Mouse (Mus musculus): ENCODE measurements around the gene Slc25a12.

DNA sequence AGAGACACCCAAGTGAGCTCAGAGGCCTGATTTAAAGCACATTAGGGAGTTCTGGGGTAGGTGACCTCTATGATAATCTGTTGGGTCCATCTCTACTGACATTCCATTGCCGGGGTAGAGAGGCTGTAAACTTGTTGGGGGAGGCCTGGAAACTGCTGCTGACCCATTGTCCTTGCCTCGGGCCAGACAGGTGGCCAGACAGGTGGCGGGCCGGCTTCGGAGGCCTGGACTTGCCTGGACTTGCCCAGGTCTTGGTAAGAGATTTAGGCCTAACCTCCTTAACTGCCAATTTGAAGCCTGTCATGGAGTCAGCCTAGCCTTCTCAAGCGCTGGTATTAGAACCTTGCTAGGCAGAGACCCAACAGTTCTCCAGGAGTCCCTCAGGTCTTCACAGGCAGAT is 20.2 kb upstream of the Slc25a12 start:
- no peak for TF ChIP-seq POLR2A (IDR thresholded peaks at IDR 0.05; ENCODE audit: insufficient read length, low read depth)
- no peak for TF ChIP-seq MYOG (IDR thresholded peaks at IDR 0.05; ENCODE audit: control insufficient read depth in 1 of 3, insufficient read depth in 1 of 3, insufficient read length in 2 of 3, low read depth in 2 of 3)
